Mouse (Mus musculus) liver, embryonic 14.5 days (tissue): Measurements from ENCODE around the gene Rtn2. TPM values are rescaled to one million over a fixed set of nuclear protein-coding genes. Genes with fewer than 3 reads are reported as not detected.

ENCODE experiments used
- ATAC-seq: fragments of 200-750 bp; cut with Nextera tagmentation; 2 replicates; pipeline ENCODE4 v1.8.0; 2017; ENCODE audit warnings: moderate number of reproducible peaks, mild to moderate bottlenecking, moderate library complexity; ENCODE audit not compliant: insufficient read depth
- DNase-seq, 3 experiments: peaks; one replicate each; pipeline ENCODE4 v3.0.0-alpha.2; 2012 to 2013; ENCODE audit warnings: low read depth in 3 of 3, low spot score in 3 of 3
- H3K27ac ChIP-seq: fragments of 300-500 bp; sonication (generic); 2 replicates; pipeline ENCODE4 v1.5.1; 2014; ENCODE audit warnings: moderate library complexity, mild to moderate bottlenecking, control low read depth, inconsistent platforms
- H3K27me3 ChIP-seq: fragments of 300-500 bp; sonication (generic); 2 replicates; pipeline ENCODE4 v1.6.1; 2014; ENCODE audit warnings: mild to moderate bottlenecking, low read length, moderate library complexity; ENCODE audit not compliant: control insufficient read depth, insufficient read depth
- H3K36me3 ChIP-seq: fragments of 300-500 bp; sonication (generic); replicated peaks from 2 replicates; pipeline ENCODE4 v1.6.1; 2014; ENCODE audit warnings: low read depth; ENCODE audit not compliant: control insufficient read depth, insufficient read depth
- H3K4me1 ChIP-seq, 2 experiments: fragments of 200-500 bp in 1 of 2; fragments of 300-500 bp in 1 of 2; sonication (generic) in 1 of 2; replicated peaks; 2 replicates each; pipeline ENCODE4 v1.6.1; 2012 to 2014; ENCODE audit warnings: antibody characterized with exemption in 1 of 2, inconsistent platforms in 1 of 2, low read length in 1 of 2; ENCODE audit not compliant: control insufficient read depth in 2 of 2, insufficient read depth in 2 of 2
- H3K4me2 ChIP-seq: fragments of 300-500 bp; sonication (generic); 2 replicates; pipeline ENCODE4 v1.6.1; 2014; ENCODE audit warnings: low read depth, mild to moderate bottlenecking, control low read depth, moderate library complexity
- H3K4me3 ChIP-seq, 2 experiments: fragments of 200-500 bp in 1 of 2; fragments of 300-500 bp in 1 of 2; sonication (generic) in 1 of 2; 2 replicates each; pipeline ENCODE4 v1.5.1; 2012 to 2014; ENCODE audit warnings: low read depth in 2 of 2, low read length in 2 of 2, mild to moderate bottlenecking in 2 of 2, control low read depth in 1 of 2, inconsistent platforms in 1 of 2, moderate library complexity in 1 of 2; ENCODE audit not compliant: insufficient read depth in 1 of 2
- H3K9ac ChIP-seq: fragments of 300-500 bp; sonication (generic); replicated peaks from 2 replicates; pipeline ENCODE4 v1.6.1; 2014; ENCODE audit warnings: mild to moderate bottlenecking, control low read depth, moderate library complexity
- H3K9me3 ChIP-seq: fragments of 300-500 bp; sonication (generic); 2 replicates; pipeline ENCODE4 v1.6.1; 2016; ENCODE audit warnings: low read length, mixed read lengths; ENCODE audit not compliant: control insufficient read depth
- CTCF ChIP-seq: IDR thresholded peaks from 2 replicates; pipeline ENCODE4 v1.5.1; 2016; ENCODE audit warnings: antibody characterized with exemption, low read depth, control low read depth
- EP300 ChIP-seq: IDR thresholded peaks from 2 replicates; pipeline ENCODE4 v1.6.1; 2016; ENCODE audit warnings: antibody characterized with exemption, low read depth
- WGBS: fragments of 180-500 bp; shearing (Covaris S2); extraction: QIAGEN DNeasy Blood & Tissue Kit; methylation state at CpG from one replicate; pipeline ENCODE4 v1.1.7; 2014; ENCODE audit not compliant: insufficient replicate concordance; 5-methylcytosine and 5-hydroxymethylcytosine counted together
- polyA plus RNA-seq, 2 experiments: library from polyadenylated mRNA; depleted of rRNA in 1 of 2; stranded (reverse) in 1 of 2; unstranded in 1 of 2; fragments of >200 nt; fragmentation: Nextera tagmentation in 1 of 2; extraction: Ambion mirVana in 1 of 2; gene quantifications; 2 replicates each; pipeline versions ENCODE4 v1.2.1 to v1.2.3; 2012 to 2014

The Rtn2 gene
- polyA plus RNA-seq, 2 experiments: 2.6 to 2.9 TPM

GRCm38 (mm10) chr7:19318676-19319075 lies 36.3 kb downstream of the Rtn2 start:
- peaks cover 25% of the 10 kb centered on the region for H3K27me3 ChIP-seq
- no peaks in the 10 kb centered on the region for H3K36me3 ChIP-seq
- no peak overlapping the region for H3K9ac ChIP-seq
- ATAC-seq: no peak
- no peaks in the 10 kb centered on the region for H3K9me3 ChIP-seq
- no peak overlapping the region for H3K27ac ChIP-seq
- WGBS: 25% methylated on average over 7 of the region's 7 CpGs
- peaks cover 0 to 3% of the 10 kb centered on the region in 2 experiments; a peak in 2 of 4 replicates for H3K4me1 ChIP-seq
- TF ChIP-seq CTCF (no peak), EP300 (no peak)
- DNase-seq: no peak
- H3K4me2 ChIP-seq: no peak overlapping the region
- H3K4me3 ChIP-seq: no peak overlapping the region

GRCm38 (mm10) chr7:19319458-19319857 lies 37.0 kb downstream of the Rtn2 start:
- Histone ChIP-seq H3K9ac (peak overlapping the region; percentile 24), H3K27me3 (peaks cover 21% of the 10 kb centered on the region), H3K9me3 (no peaks in the 10 kb centered on the region), H3K4me2 (peak overlapping the region; percentile 74), H3K4me3 (peak overlapping the region; percentile 39 to 46; a peak in 3 of 4 replicates), H3K4me1 (peaks cover 0 to 3% of the 10 kb centered on the region in 2 experiments; a peak in 2 of 4 replicates), H3K36me3 (no peaks in the 10 kb centered on the region), H3K27ac (no peak overlapping the region)
- 25% methylated on average over 9 of the region's 9 CpGs for whole genome bisulfite sequencing
- DNase-seq: no peak
- ATAC-seq: peak; percentile 44; the same call in 1 of the 2 replicates
- TF ChIP-seq EP300 (no peak), CTCF (no peak)

GRCm38 (mm10) chr7:19319906-19320305 lies 37.5 kb downstream of the Rtn2 start:
- ATAC-seq: peak; percentile 80
- peak overlapping the region; percentile 74 for H3K4me2 ChIP-seq
- H3K9me3 ChIP-seq: no peaks in the 10 kb centered on the region
- H3K9ac ChIP-seq: peak overlapping the region; percentile 24
- H3K27ac ChIP-seq: no peak overlapping the region
- TF ChIP-seq CTCF (no peak), EP300 (no peak)
- WGBS: under 1% methylated on average over 40 of the region's 41 CpGs
- H3K4me1 ChIP-seq: peaks cover 0 to 3% of the 10 kb centered on the region in 2 experiments; a peak in 2 of 4 replicates
- peak; percentile 74 to 88 (median 76) for DNase-seq
- H3K4me3 ChIP-seq: peak overlapping the region; percentile 39 to 46
- peaks cover 21% of the 10 kb centered on the region for H3K27me3 ChIP-seq
- H3K36me3 ChIP-seq: no peaks in the 10 kb centered on the region

GRCm38 (mm10) chr7:19320637-19321036 lies 38.2 kb downstream of the Rtn2 start:
- Histone ChIP-seq H3K9ac (no peak overlapping the region), H3K4me2 (peak overlapping the region; percentile 74), H3K36me3 (no peaks in the 10 kb centered on the region), H3K27me3 (peaks cover 21% of the 10 kb centered on the region), H3K9me3 (no peaks in the 10 kb centered on the region), H3K27ac (no peak overlapping the region), H3K4me1 (peaks cover 0 to 4% of the 10 kb centered on the region in 2 experiments; a peak in 3 of 4 replicates), H3K4me3 (no peak overlapping the region)
- 29% methylated on average over 7 of the region's 7 CpGs for WGBS
- DNase-seq: no peak
- TF ChIP-seq CTCF: no peak
- no peak for TF ChIP-seq EP300
- no peak for ATAC-seq

GRCm38 (mm10) chr7:19321464-19321863 lies 39.0 kb downstream of the Rtn2 start:
- 47% methylated on average over 5 of the region's 5 CpGs for WGBS

More at GRCm38 (mm10) chr7:19321464-19321863, 39.0 kb downstream of the Rtn2 start:
- no peak overlapping the region for H3K4me3 ChIP-seq
- DNase-seq: no peak
- H3K4me1 ChIP-seq: peaks cover under 1 to 10% of the 10 kb centered on the region in 2 experiments
- TF ChIP-seq EP300 (no peak), CTCF (no peak)
- no peaks in the 10 kb centered on the region for H3K36me3 ChIP-seq
- no peaks in the 10 kb centered on the region for H3K9me3 ChIP-seq
- H3K27ac ChIP-seq: no peak overlapping the region
- H3K27me3 ChIP-seq: peaks cover 16% of the 10 kb centered on the region
- no peak overlapping the region for H3K9ac ChIP-seq
- 0 out of 2 replicates have a peak, but pooled peaks have one; percentile 14 for ATAC-seq
- no peak overlapping the region for H3K4me2 ChIP-seq
